Mouse (Mus musculus) right cerebral cortex, postnatal 36 days (tissue): Measurements from ENCODE around the gene Tenm2.

ENCODE experiments used
- DNase-seq, 2 experiments: peaks; one replicate each; pipeline ENCODE4 v3.0.0; 2022; ENCODE audit warnings: low spot score in 2 of 2, mixed read lengths in 1 of 2

Gene Tenm2

DNA sequence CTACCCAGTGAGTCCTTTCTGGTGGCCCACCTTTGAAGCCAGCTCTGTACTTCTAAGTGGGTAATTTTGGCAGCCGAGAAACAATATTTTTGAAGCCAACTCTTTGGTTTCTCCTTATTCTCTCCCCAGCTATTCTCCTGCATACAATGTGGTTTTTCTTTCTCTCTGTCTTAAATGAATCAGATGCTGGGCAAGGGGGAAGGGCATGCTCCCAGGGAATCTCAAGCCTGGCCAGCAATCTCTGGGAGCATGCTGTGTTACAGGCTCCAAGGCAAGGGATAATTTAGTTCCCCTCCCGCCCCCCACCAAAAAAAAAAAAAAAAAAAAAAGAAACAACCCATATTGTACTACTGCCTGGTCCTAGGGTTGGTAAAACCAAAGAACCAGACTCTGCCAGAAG is 1112.5 kb downstream of the Tenm2 start:
- DNase-seq: no peak

DNA sequence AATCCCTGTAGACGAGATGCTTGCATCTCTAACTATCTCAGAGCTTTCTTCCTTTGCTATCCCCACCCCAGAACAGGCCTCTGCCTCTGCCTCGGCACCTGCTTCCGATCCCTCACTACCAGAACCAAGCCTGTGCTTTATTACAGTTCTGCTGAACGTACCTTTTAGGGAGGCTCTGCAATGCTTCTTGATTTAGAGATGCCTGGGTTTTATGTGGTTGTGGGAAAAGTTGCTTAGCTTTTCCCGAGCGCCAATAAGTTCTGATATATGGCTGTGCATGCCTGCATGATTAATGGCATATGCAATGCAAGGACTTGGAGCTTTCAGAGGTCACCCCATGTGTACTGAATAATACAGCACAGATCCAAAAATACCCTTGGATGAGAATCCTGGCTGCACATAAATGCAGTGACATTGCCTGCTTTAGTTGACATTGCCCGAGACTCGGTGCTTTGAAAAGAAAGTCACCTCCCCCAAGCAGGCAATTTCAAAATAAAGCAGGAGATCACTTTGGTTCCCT is 1114.3 kb downstream of the Tenm2 start:
- no peak for DNase-seq

DNA sequence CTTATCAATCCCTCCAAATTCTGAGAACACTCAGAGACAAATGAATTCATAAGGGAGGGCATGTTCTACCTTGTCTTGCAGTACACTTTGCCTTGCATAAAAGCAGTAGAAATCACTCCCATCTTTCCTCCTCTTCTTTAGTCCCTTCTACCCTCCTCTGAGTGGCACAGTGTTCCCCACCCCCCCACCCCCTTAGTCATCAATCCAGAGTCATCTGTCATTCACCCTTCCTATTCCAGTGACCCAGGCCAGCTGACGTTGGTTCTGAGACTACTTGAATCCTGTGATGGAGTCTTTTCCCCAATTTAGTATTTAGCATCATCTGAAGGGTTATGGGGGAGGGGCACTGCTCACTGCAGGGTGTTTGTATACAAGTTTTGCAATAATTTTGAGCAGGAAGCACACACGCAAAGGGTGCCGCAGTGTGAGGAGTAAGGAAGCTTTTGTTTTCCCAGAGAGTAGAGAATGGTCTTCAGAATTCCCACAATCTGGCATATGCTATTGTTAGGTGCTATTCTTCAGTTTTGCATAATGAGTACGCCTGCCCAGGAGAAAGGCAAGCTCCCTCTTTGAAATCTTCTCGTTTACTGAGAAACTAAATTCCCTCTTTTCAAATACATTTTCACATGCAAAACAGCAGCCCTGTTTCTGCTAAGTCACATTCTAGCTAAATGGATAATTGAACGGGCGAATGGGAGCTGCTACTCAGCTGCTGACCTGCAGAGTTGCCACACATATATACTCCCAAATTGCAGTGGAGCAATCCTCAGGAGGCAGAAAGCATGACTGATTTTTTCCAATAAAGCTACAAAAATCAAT is 1115.0 kb downstream of the Tenm2 start:
- DNase-seq: no peak

DNA sequence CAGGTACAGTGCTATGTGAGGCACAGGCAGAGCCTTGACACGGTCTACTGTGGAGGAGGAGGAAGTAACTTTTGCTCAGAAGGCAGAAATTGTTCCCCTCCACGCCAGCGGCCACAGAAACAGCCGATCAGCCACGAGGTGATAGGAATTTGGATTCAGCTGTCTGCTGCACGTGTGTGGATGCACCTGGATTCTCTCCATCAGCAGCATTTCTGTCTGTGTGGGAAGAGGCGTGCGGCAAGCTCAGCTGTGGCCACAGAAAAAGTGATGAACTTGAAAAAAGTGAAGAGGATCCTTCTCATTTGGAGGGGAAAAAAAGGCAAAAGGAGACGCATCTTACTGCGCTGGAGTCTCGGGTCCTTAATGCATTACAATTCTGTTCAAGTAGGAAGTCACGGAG is 1122.4 kb downstream of the Tenm2 start:
- peak in 1 of 2 experiments; percentile 20 for DNase-seq

DNA sequence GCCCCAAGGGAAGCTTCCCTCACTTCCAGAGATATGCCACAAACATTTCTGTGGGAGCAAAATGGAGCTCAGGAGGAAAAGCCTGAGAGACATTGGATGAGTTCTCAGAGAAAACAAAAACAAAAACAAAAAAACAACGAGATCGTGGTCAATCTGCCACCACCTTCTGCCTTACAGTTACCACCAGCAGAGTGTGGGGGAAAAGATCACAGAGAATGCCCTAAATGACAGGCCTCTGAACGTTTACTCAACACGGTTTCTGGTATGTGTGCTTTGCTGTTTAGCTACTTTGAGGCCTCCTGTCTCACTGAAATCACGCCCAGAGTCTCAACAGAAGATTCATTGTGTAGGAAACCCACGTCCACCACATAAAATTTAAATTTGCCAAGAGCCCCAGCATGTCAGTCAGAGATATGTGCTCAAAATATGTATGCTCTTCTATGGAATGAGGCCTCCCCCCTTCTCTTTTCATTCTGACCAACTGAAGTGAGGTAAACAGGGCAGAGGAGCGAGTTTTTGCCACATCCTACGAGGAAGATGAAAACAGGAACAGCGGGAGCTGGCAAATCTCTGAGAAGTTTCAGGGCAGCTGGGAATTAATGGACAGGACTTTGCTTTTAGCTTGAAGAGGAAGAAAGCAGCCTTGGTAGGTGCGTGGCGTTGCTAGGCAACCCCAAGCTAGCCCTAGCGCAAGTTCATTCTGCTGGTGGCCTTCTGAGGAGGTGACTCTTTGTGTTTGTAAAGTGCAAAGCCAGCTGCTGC is 1126.6 kb downstream of the Tenm2 start:
- peak in 1 of 2 experiments; percentile 21 for DNase-seq

DNA sequence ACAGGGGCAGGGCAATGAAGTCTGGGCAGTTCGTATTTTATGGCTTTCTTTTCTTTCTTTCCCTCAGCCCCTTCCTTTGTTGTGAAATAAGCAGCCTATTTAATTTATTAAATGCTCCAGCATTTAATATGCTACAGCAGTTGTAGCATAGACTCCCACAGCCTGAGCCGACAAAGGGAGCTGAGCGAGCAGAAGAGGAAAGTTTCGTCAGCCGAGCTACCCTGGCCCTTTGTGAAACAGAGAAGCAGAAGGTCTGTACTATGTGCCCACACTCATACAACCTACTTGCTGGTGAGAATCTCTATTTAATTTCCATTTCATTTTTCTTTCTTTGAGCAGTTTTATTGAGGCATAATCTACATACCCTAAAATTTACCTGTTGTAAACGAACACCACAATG is 1127.9 kb downstream of the Tenm2 start:
- DNase-seq: no peak

DNA sequence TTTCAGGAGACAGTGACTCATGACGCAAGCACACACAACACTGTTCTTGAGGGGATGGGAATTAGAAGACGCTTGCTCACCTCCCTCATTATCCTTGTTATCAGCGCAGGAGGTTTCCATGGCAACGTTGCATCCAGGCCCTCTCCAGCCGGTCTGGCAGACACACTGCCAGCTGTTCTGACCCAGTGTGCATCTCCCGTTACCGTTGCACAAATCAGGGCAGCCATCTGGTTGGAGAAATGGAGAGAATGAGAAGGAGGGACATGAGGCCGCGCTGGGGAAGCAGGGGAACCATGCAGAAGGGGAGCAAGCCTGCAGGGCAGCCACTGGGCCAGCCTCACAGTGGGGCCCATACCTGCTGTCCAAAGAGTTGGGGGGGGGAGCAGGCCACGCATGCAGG is 1129.1 kb downstream of the Tenm2 start:
- peak in 1 of 2 experiments; percentile 16 for DNase-seq

DNA sequence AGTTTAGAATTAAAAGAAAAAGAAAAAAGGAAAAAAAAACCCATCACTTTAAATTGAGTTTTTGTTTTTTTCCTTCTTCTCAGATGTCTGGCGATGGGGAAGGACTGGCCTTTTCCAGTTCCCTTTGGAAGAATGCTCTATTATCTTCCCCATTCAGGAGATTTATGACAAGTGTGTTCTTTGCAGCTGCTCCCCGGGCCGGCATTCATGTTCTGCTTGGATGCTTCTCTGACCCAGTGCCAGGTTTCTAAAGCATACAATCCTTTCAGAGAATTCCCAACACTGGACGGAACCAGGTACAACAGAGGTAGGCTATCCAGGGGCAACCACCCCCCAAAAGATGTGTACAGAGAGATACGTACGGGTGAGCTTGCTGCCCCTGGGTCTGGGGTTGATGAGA is 1132.2 kb downstream of the Tenm2 start:
- DNase-seq: no peak

DNA sequence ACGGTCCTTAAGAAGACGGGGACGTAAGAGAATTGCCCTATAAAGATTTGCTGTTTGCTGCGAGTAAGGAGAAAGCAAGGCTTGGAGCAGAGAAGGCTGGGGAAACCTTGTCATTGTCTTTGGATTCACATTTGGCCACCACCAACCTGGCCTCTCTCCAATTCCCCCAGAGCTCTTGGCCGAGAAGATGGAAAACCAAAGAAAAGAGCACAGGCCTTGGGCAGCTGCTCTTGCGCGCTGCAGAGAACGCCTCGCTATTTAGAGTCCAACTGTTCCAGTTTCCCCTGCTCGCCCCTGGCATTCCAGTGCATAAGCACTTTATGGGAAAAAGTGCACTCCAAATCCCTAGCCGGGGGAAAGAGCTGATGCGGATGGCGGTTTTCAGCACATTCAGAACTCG is 1139.5 kb downstream of the Tenm2 start:
- DNase-seq: peak; percentile 34 to 54

DNA sequence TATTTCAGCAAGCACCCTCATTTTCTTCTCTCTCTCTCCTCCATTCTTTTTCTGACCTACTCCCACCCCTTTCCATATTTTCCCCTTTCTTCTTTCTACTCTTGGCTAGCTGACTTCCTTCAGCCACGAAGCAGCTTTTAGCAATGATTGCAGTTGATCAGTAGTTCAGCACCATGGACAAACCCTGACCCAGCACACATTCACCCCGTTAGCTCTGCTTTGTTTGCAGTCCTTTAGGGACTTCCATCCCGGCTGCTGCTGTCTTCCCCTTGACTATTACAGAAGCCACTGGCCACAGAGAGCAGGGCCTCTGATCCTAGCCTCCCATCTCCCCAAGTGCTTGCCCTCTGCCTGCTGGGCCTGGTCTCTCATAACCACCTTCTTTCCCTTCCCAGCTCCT is 1145.6 kb downstream of the Tenm2 start:
- DNase-seq: no peak

DNA sequence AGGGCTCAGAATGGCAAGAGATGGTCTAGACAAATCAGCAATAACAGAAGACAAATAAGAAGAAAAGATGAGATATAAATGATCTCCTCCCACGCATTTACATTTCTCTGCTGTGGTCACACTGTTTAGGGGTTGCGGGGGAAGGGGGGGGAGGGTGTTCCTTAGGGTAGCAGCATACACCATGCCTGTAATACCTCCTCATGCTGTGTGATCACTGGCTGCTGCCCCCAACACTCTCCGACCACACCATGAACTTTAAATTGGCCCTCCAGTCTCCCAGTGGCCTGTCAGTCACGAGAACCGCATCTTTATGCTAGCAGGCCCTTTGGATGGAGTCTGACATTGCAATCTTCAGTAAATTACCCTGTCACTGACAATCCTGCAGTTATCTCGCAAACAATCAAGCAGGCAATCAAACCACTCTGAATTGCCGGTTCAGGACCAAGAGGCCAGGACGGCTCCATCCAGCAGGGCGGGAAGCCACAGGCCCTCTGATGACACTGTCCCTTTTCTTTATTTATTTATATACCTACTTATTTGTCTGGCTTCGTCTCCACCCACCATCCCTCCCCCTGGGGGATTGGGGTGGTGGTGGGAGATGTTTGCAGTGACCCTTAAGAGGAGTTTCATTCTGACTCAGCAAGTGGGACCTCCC is 1154.2 kb downstream of the Tenm2 start:
- no peak for DNase-seq

DNA sequence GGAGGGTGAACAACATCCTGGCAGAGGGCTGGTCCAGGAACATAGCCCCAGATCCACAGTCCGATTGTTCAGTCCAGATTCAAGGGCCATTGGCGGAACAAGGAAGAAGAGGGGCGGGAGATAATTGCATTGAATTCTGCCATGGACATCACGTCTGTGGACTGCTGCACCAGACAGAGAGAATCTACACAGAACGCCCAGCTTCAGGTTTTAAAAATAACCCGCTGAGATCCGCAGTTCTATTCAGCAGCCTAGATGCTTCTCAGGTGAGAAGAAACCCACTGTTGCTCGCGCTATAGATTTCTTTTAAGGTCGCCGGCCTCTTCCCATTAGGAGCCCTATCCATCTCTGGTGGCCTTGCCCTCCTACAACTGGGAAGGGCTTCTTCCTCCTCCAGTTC is 1155.0 kb downstream of the Tenm2 start:
- no peak for DNase-seq

DNA sequence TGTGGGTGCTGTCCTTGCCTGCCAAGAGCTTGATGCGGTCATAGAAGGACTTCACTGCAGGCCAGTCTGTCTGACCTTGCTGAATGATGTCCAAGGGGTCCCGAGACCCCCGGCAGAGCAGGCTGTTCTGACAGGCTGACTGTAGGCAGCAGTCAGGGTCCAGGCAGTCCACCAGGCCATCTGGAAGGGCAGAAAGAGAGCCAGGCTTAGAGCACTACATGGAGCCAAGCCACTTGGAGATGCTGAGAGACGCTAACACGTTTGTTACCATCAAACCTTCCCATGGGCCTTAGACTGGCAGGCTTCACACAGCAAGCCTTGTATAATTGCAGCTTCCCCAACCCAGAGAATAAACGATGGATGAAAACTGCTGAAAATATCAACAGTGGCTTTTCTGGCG is 1157.4 kb downstream of the Tenm2 start:
- no peak for DNase-seq

DNA sequence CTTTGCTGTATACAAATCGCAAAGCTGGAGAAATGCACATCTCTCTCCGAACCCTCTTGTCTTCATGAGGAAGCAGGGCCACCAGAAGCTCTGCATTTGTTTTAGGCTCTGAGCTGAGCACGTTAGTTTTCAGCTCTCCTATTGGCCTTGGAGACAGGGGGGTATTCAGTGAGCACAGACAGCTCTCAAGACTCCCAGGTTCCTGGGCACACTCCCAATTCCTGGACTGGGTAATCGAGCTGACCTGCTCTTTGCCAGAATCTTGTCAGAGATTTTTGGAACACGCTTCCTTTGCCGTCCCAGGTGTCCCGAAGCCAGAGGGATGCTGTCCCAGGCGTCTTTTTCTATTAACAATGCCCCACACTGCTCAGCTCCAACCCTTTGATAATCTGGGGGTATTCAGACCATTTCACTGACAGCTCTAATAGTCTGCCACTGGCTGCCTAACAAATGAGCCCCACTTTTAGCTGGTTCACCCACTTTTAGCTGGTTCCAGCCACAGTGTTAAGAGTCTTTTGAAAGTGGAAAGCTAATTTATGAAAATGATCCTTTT is 1161.7 kb downstream of the Tenm2 start:
- no peak for DNase-seq

DNA sequence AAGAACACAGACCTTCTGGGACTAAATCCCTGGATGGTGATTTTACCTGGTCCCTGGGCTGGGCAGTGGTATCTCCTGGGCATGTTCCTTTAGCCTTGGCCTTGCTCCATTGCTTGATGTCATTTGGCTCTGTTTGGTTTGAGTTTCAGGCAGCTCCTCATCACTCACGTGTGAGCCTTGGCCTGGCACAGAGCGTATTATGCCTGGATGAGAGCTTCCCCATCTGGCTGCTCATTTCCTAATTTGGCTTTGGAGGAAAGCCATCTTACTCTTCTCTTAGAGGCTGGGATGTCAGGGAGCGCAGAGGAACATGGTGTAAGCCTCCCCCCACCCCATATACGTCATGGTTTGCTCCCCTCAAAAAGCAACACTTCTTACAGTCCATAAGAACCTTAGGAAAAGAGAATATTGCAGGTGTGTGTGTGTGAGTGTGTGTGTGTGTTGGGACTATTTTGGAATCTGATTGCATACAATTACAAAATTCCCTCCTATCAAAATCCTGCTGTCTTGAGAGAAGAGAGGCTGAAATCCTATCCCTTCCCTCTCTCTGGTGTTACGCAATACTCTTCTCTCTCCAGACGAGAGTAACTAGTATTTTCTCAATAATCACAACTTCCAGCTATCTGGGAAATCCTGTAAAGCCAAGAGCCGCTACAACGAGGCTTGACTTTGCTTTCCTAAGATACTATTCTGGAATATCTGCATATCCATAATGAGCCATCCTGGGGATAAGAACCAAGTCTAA is 1162.5 kb downstream of the Tenm2 start:
- peak; percentile 34 to 48 for DNase-seq

DNA sequence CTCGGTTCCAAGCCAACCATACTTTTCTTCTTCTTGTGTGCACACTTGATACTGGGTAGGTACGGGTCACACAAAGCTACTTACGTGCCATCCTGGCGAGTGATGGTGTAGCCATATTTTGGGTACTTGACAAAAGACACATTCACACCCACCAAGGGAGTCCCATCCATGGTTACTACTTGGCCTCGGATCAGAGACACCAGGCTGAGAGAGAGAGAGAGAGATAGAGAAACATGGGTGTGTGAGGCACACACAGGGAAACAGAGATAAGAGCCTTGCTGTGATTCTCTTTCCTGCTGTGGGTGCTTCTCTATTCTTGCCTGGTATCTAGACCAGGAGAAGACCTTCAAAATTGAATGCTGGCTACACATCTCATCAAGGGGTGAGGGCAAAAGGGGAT is 1163.1 kb downstream of the Tenm2 start:
- no peak for DNase-seq

DNA sequence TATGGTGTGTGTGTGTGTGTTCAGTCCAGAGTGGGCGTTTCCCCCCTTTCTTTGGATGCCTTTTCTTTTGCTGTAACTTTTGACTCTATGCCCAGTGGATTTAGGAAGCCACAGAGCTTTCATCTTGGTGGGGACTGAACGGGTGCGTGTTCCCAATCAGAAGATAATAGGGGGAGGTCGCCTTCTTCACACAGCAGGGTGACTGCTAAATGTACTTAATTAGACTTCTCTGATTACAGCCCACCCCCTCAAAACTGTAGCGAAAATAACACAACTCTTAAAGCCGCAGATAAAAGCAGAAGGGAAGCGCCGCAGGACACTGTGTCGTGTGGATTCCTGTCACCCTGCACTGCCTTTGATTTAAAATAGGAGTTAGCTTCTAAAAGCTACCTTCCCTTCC is 1163.7 kb downstream of the Tenm2 start:
- no peak for DNase-seq

DNA sequence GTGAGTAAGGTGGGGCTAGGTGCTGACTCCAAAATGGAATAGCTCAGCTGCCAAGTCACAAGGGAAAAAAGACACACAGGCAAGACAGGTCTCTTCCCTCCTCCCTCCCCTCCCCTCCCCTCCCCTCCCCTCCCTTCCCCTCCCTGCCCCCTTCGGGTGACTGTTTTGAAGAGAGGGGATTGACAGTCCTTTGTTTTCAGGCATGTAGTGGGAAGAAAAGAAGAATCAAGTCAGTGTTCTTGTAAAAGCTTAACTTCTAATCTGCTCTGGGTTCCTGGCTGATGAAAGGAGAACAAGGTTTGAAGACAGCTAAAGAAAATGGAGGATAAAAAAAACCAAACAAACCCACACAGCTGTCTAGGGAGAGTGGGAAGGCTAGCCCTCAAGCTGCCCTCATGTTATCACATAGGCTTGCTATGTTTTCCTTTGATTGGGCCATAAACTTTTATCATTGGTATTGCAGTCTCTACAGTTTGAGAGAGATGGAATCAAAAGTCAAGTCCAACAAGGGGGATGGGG is 1176.4 kb downstream of the Tenm2 start:
- no peak for DNase-seq

DNA sequence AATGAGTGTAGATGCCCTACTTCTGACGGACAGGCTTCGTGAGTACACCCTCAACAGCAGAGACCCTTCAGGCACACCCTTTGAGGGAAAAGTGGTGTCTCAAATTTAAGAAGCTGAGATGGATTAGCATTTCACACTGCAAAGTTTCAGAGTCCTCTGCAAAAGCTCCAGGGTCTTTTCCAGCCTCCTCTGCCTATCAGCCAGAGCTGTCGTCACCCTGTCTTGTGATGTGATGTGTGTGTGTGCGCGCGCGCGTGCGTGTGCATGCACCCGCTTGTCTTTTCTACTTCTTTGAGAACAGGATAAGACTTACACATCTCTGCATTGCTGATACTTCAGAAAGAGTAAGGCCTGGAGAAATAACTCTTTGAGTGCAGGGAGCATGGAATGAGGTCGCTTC is 1179.2 kb downstream of the Tenm2 start:
- DNase-seq: no peak

DNA sequence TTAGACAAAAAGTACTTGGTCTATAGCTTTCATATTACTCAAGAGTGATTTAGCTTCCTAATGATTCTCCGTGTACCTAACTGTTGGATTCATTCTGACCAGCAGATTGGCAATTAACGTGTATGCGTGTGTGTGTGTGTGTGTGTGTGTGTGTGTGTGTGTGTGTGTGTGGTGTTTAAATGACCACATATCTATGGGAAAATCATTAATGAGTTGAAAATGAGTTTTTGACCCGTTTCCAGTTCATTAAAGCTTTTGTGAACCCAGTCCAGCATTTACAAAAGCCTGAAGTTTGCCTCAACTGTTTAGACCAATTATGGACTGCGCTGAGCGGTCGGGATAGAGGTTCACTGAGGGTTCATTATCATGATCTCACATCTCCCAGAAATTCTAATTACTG is 1181.4 kb downstream of the Tenm2 start:
- no peak for DNase-seq

DNA sequence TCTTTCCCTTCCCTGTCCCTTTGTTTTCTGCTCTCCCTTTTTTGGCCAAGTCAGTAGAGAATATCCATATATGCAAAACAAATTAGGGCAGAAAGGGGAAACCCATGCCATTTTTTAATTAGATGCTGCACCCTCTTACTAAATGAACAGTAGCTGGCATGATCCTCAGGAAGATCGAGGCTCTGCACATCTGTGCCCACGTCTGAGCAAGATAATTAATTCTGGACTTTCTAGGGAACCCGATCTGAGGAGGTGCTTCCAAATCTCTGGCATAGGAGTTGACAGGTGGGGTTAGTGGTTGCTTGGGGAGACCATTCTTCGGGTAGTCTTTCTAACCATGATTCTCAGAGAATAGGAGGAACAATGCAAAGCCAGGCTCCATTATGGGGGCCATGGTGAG is 1182.3 kb downstream of the Tenm2 start:
- no peak for DNase-seq
